Mouse (Mus musculus) midbrain, embryonic 16.5 days (tissue): ENCODE results near the gene Tm4sf19. TPM values are rescaled to one million over a fixed set of nuclear protein-coding genes. Genes with fewer than 3 reads are reported as not detected.
A peak's percentile ranks its signal among the peaks of the same experiment; 100 is the strongest.

ENCODE experiments used
- ATAC-seq: fragments of 200-750 bp; cut with Nextera tagmentation; 2 replicates; pipeline ENCODE4 v1.8.0; 2017; ENCODE audit warnings: moderate TSS enrichment
- H3K27ac ChIP-seq: fragments of 300-500 bp; sonication (generic); 2 replicates; pipeline ENCODE4 v1.5.1; 2014; ENCODE audit warnings: mild to moderate bottlenecking, low read length, mixed read lengths
- H3K27me3 ChIP-seq: fragments of 300-500 bp; sonication (generic); 2 replicates; pipeline ENCODE4 v1.6.1; 2014; ENCODE audit warnings: low read depth, low read length, mixed read lengths; ENCODE audit not compliant: control insufficient read depth, insufficient read depth
- H3K36me3 ChIP-seq: fragments of 300-500 bp; sonication (generic); 2 replicates; pipeline ENCODE4 v1.6.1; 2014; ENCODE audit warnings: mild to moderate bottlenecking, low read length, moderate library complexity, mixed read lengths; ENCODE audit not compliant: control insufficient read depth, insufficient read depth
- H3K4me1 ChIP-seq: fragments of 300-500 bp; sonication (generic); 2 replicates; pipeline ENCODE4 v1.6.1; 2014; ENCODE audit warnings: mild to moderate bottlenecking, low read length, mixed read lengths; ENCODE audit not compliant: control insufficient read depth, insufficient read depth
- H3K4me2 ChIP-seq: fragments of 300-500 bp; sonication (generic); 2 replicates; pipeline ENCODE4 v1.6.1; 2014; ENCODE audit warnings: mild to moderate bottlenecking, low read length, mixed read lengths
- H3K4me3 ChIP-seq: fragments of 300-500 bp; sonication (generic); 2 replicates; pipeline ENCODE4 v1.5.1; 2014; ENCODE audit warnings: low read depth, mild to moderate bottlenecking, low read length, moderate library complexity, mixed read lengths
- H3K9ac ChIP-seq: fragments of 300-500 bp; sonication (generic); 2 replicates; pipeline ENCODE4 v1.6.1; 2014; ENCODE audit warnings: low read depth, low read length, mixed read lengths
- H3K9me3 ChIP-seq: fragments of 300-500 bp; sonication (generic); replicated peaks from 2 replicates; pipeline ENCODE4 v1.6.1; 2014; ENCODE audit warnings: mild to moderate bottlenecking, low read length, mixed read lengths; ENCODE audit not compliant: control insufficient read depth, poor library complexity, severe bottlenecking
- WGBS: fragments of 180-500 bp; shearing (Covaris S2); extraction: QIAGEN DNeasy Blood & Tissue Kit; methylation state at CpG from one replicate; pipeline ENCODE4 v1.1.7; 2014; 5-methylcytosine and 5-hydroxymethylcytosine counted together
- polyA plus RNA-seq: library from polyadenylated mRNA; unstranded; fragments of >200 nt; fragmentation: Nextera tagmentation; extraction: Ambion mirVana; gene quantifications from 2 replicates; pipeline ENCODE4 v1.2.1, GENCODE M21; 2015

Tm4sf19 gene
- polyA plus RNA-seq, 1 experiment from 2014 or later = not detected

- 45% methylated on average over 1 of the region's 1 CpGs for WGBS
- H3K27me3 ChIP-seq = no peaks in the 10 kb centered on the region
- H3K4me2 ChIP-seq = no peak overlapping the region
- no peaks in the 10 kb centered on the region for H3K36me3 ChIP-seq
- no peak overlapping the region for H3K27ac ChIP-seq
- no peak overlapping the region for H3K9ac ChIP-seq
- no peak overlapping the region for H3K4me3 ChIP-seq
- no peaks in the 10 kb centered on the region for H3K9me3 ChIP-seq
- peaks cover 10% of the 10 kb centered on the region for H3K4me1 ChIP-seq
- no peak for ATAC-seq
These were observed 17.2 kb downstream of the Tm4sf19 start for GRCm38 (mm10) chr16:32417457-32417856.

- Histone ChIP-seq H3K9ac (peak within 1 kb of the TSS; percentile 69), H3K36me3 (no peaks in the 10 kb centered on the region), H3K4me2 (peak within 1 kb of the TSS; percentile 63), H3K27ac (peak within 1 kb of the TSS; percentile 93), H3K9me3 (no peaks in the 10 kb centered on the region), H3K4me1 (peaks cover 10% of the 10 kb centered on the region), H3K27me3 (no peaks in the 10 kb centered on the region), H3K4me3 (peak within 1 kb of the TSS; percentile 65)
- WGBS = under 1% methylated on average over 45 of the region's 45 CpGs
- ATAC-seq = peak; percentile 96
These were observed 19.5 kb downstream of the Tm4sf19 start, which contains the start of gene Tctex1d2 for GRCm38 (mm10) chr16:32419517-32420483. Gene Tctex1d2, plus strand, starts transcription at chr16:32419702.

- Histone ChIP-seq H3K4me3 (no peak overlapping the region), H3K27ac (no peak overlapping the region), H3K9me3 (no peaks in the 10 kb centered on the region), H3K27me3 (no peaks in the 10 kb centered on the region), H3K9ac (no peak overlapping the region), H3K4me2 (no peak overlapping the region), H3K4me1 (peaks cover 17% of the 10 kb centered on the region), H3K36me3 (no peaks in the 10 kb centered on the region)
- 85% methylated on average over 3 of the region's 3 CpGs for WGBS
- ATAC-seq = no peak
These were observed 27.2 kb downstream of the Tm4sf19 start for GRCm38 (mm10) chr16:32427506-32427905.

- peak within 1 kb of the TSS; percentile 88 for H3K4me2 ChIP-seq
- peak within 1 kb of the TSS; percentile 56 for H3K4me3 ChIP-seq
- peaks cover 17% of the 10 kb centered on the region for H3K4me1 ChIP-seq
- peak within 1 kb of the TSS; percentile 95 for H3K27ac ChIP-seq
- no peaks in the 10 kb centered on the region for H3K27me3 ChIP-seq
- 0% methylated on average over 53 of the region's 54 CpGs for WGBS
- ATAC-seq = peak; percentile 98
- no peaks in the 10 kb centered on the region for H3K36me3 ChIP-seq
- peak within 1 kb of the TSS; percentile 73 for H3K9ac ChIP-seq
- no peaks in the 10 kb centered on the region for H3K9me3 ChIP-seq
These were observed 30.3 kb downstream of the Tm4sf19 start, which contains the start of gene Pcyt1a for GRCm38 (mm10) chr16:32430474-32431046. Gene Pcyt1a, plus strand, starts transcription at chr16:32430921.

- Histone ChIP-seq H3K9ac (peak overlapping the region; percentile 73), H3K4me1 (peaks cover 17% of the 10 kb centered on the region), H3K4me2 (peak overlapping the region; percentile 88), H3K4me3 (peak overlapping the region; percentile 56), H3K27me3 (no peaks in the 10 kb centered on the region), H3K36me3 (no peaks in the 10 kb centered on the region), H3K27ac (peak overlapping the region; percentile 95), H3K9me3 (no peaks in the 10 kb centered on the region)
- peak; percentile 83; the same call in 1 of the 2 replicates for ATAC-seq
- 3% methylated on average over 28 of the region's 28 CpGs for WGBS
These were observed 30.8 kb downstream of the Tm4sf19 start for GRCm38 (mm10) chr16:32431047-32431591.

GRCm38 (mm10) chr16:32431926-32432325 lies 31.6 kb downstream of the Tm4sf19 start:
- no peaks in the 10 kb centered on the region for H3K27me3 ChIP-seq
- no peaks in the 10 kb centered on the region for H3K9me3 ChIP-seq
- no peaks in the 10 kb centered on the region for H3K36me3 ChIP-seq
- peak overlapping the region; percentile 88 for H3K4me2 ChIP-seq
- no peak overlapping the region for H3K27ac ChIP-seq
- 97% methylated on average over 1 of the region's 1 CpGs for WGBS
- peaks cover 17% of the 10 kb centered on the region for H3K4me1 ChIP-seq
- peak overlapping the region; percentile 56; the same call in 1 of the 2 replicates for H3K4me3 ChIP-seq
- no peak for ATAC-seq
- H3K9ac ChIP-seq = no peak overlapping the region

- no peaks in the 10 kb centered on the region for H3K27me3 ChIP-seq
- peaks cover 17% of the 10 kb centered on the region for H3K4me1 ChIP-seq
- no peak overlapping the region for H3K4me3 ChIP-seq
- H3K36me3 ChIP-seq = no peaks in the 10 kb centered on the region
- H3K9ac ChIP-seq = no peak overlapping the region
- 81% methylated on average over 2 of the region's 2 CpGs for WGBS
- no peaks in the 10 kb centered on the region for H3K9me3 ChIP-seq
- H3K4me2 ChIP-seq = no peak overlapping the region
- ATAC-seq = no peak
- H3K27ac ChIP-seq = no peak overlapping the region
These were observed 32.8 kb downstream of the Tm4sf19 start for GRCm38 (mm10) chr16:32433138-32433537.

- Histone ChIP-seq H3K9ac (no peak overlapping the region), H3K4me2 (no peak overlapping the region), H3K4me1 (peaks cover 17% of the 10 kb centered on the region), H3K27ac (no peak overlapping the region), H3K9me3 (no peaks in the 10 kb centered on the region), H3K4me3 (no peak overlapping the region), H3K27me3 (no peaks in the 10 kb centered on the region), H3K36me3 (no peaks in the 10 kb centered on the region)
- 69% methylated on average over 6 of the region's 6 CpGs for WGBS
- no peak for ATAC-seq
These were observed 33.8 kb downstream of the Tm4sf19 start for GRCm38 (mm10) chr16:32434066-32434465.
